Comparison of ENCODE assay signal across 26 mouse cellular contexts in genomic region chr14:115077340-115077739, GRCm38 (mm10). TPM values are rescaled to one million over a fixed set of nuclear protein-coding genes. Genes with fewer than 3 reads are reported as not detected.
DNase-seq lines count a peak whose midpoint lies in the region; ATAC-seq lines count a peak whose summit lies in the region.
"Had no signal": no experiment of that assay in that cellular context is flagged by ENCODE, and none has a peak within 500 bp of the region (broad histone marks: within the 10 kb centered on the region; RNA-seq: fewer than 3 reads in every experiment).

No protein-coding gene starts in this region.

- no peaks in the 10 kb centered on the region for H3K9me3 ChIP-seq in hindbrain, embryonic 13.5 days
- H3K9me3 ChIP-seq in hindbrain, embryonic 12.5 days (replicated peaks), result no peaks in the 10 kb centered on the region
- H3K9me3 ChIP-seq in neural tube, embryonic 11.5 days (ENCODE audit: control insufficient read depth, low read length), result no peaks in the 10 kb centered on the region
- no peaks in the 10 kb centered on the region for H3K9me3 ChIP-seq in neural tube, embryonic 15.5 days (replicated peaks)
- H3K9me3 ChIP-seq in liver, embryonic 12.5 days (replicated peaks), result no peaks in the 10 kb centered on the region
- H3K9me3 ChIP-seq: liver, embryonic 15.5 days had no signal

- H3K4me1 ChIP-seq in hindbrain, embryonic 13.5 days (replicated peaks), result peaks cover 5% of the 10 kb centered on the region; the same call in 1 of the 2 replicates
- no peaks in the 10 kb centered on the region for H3K4me1 ChIP-seq in hindbrain, embryonic 12.5 days
- H3K4me1 ChIP-seq in neural tube, embryonic 11.5 days (ENCODE audit: control insufficient read depth, insufficient read depth, low read length), result no peaks in the 10 kb centered on the region
- 0 out of 2 replicates have a peak, but pooled peaks cover 2% of the 10 kb centered on the region for H3K4me1 ChIP-seq in neural tube, embryonic 15.5 days
- H3K4me1 ChIP-seq in liver, embryonic 12.5 days, result no peaks in the 10 kb centered on the region
- H3K4me1 ChIP-seq: liver, embryonic 15.5 days had no signal

- no peak overlapping the region for H3K9ac ChIP-seq in hindbrain, embryonic 13.5 days
- H3K9ac ChIP-seq in hindbrain, embryonic 12.5 days, result no peak overlapping the region
- no peak overlapping the region for H3K9ac ChIP-seq in neural tube, embryonic 11.5 days (ENCODE audit: low read length)
- H3K9ac ChIP-seq in neural tube, embryonic 15.5 days (replicated peaks), result no peak overlapping the region
- no peak overlapping the region for H3K9ac ChIP-seq in liver, embryonic 12.5 days
- H3K9ac ChIP-seq: liver, embryonic 15.5 days; lung, embryonic 14.5 days had no signal

- no peak overlapping the region for H3K27ac ChIP-seq in hindbrain, embryonic 13.5 days
- no peak overlapping the region for H3K27ac ChIP-seq in hindbrain, embryonic 12.5 days
- H3K27ac ChIP-seq in neural tube, embryonic 11.5 days (ENCODE audit: low read depth, low read length), result no peak overlapping the region
- no peak overlapping the region for H3K27ac ChIP-seq in neural tube, embryonic 15.5 days (replicated peaks)
- H3K27ac ChIP-seq in liver, embryonic 12.5 days, result no peak overlapping the region
- H3K27ac ChIP-seq: liver, embryonic 15.5 days had no signal

- H3K36me3 ChIP-seq in hindbrain, embryonic 13.5 days, result no peaks in the 10 kb centered on the region
- H3K36me3 ChIP-seq in hindbrain, embryonic 12.5 days, result no peaks in the 10 kb centered on the region
- H3K36me3 ChIP-seq in neural tube, embryonic 11.5 days (ENCODE audit: control insufficient read depth, insufficient read depth, low read length), result no peaks in the 10 kb centered on the region
- no peaks in the 10 kb centered on the region for H3K36me3 ChIP-seq in neural tube, embryonic 15.5 days
- no peaks in the 10 kb centered on the region for H3K36me3 ChIP-seq in liver, embryonic 12.5 days
- H3K36me3 ChIP-seq: liver, embryonic 15.5 days had no signal

- no peaks in the 10 kb centered on the region for H3K27me3 ChIP-seq in hindbrain, embryonic 13.5 days
- H3K27me3 ChIP-seq in hindbrain, embryonic 12.5 days, result no peaks in the 10 kb centered on the region
- H3K27me3 ChIP-seq in neural tube, embryonic 11.5 days (ENCODE audit: control insufficient read depth, insufficient read depth, low read length), result no peaks in the 10 kb centered on the region
- no peaks in the 10 kb centered on the region; the same call in 1 of the 2 replicates for H3K27me3 ChIP-seq in neural tube, embryonic 15.5 days (replicated peaks)
- no peaks in the 10 kb centered on the region for H3K27me3 ChIP-seq in liver, embryonic 12.5 days (replicated peaks)
- H3K27me3 ChIP-seq: liver, embryonic 15.5 days had no signal

- ATAC-seq in hindbrain, embryonic 13.5 days (ENCODE audit: low FRiP score), result 0 out of 2 replicates have a peak, but pooled peaks have one; percentile 21
- ATAC-seq in hindbrain, embryonic 12.5 days (ENCODE audit: low FRiP score), result no peak; the same call in 1 of the 2 replicates
- ATAC-seq in neural tube, embryonic 11.5 days (ENCODE audit: insufficient read depth, low FRiP score, low TSS enrichment), result peak; percentile 78
- ATAC-seq in neural tube, embryonic 15.5 days (ENCODE audit: low FRiP score), result no peak
- no peak for ATAC-seq in liver, embryonic 12.5 days
- ATAC-seq: forebrain, embryonic 14.5 days had no signal

- H3K4me3 ChIP-seq in hindbrain, embryonic 13.5 days, result no peak overlapping the region
- no peak overlapping the region for H3K4me3 ChIP-seq in hindbrain, embryonic 12.5 days
- H3K4me3 ChIP-seq in neural tube, embryonic 11.5 days (ENCODE audit: low read depth, low read length), result no peak overlapping the region
- H3K4me3 ChIP-seq in neural tube, embryonic 15.5 days (replicated peaks), result no peak overlapping the region
- no peak overlapping the region for H3K4me3 ChIP-seq in liver, embryonic 12.5 days
- H3K4me3 ChIP-seq: liver, embryonic 15.5 days had no signal

- H3K4me2 ChIP-seq in hindbrain, embryonic 13.5 days, result no peak overlapping the region
- H3K4me2 ChIP-seq in hindbrain, embryonic 12.5 days (replicated peaks), result no peak overlapping the region
- no peak overlapping the region for H3K4me2 ChIP-seq in neural tube, embryonic 11.5 days (ENCODE audit: low read depth)
- no peak overlapping the region for H3K4me2 ChIP-seq in neural tube, embryonic 15.5 days
- H3K4me2 ChIP-seq in liver, embryonic 12.5 days, result no peak overlapping the region
- H3K4me2 ChIP-seq: heart, embryonic 11.5 days; liver, embryonic 15.5 days; lung, embryonic 14.5 days had no signal

- DNase-seq in embryo, embryonic 10 days (ENCODE audit: low spot score), result peak; percentile 63
- no peak for DNase-seq in embryo, embryonic 9.5 days (ENCODE audit: extremely low spot score)
- DNase-seq in neural tube, embryonic 11.5 days (ENCODE audit: low spot score), result no peak
- DNase-seq in retina, postnatal 1 day, result peak; percentile 27
- DNase-seq: adrenal gland, postnatal 14 days; cerebellum, adult 11 months; cerebellum, adult 9-10 months; gastrocnemius, postnatal 25 days; heart, adult 18-20 months; heart, postnatal 4 days; kidney, adult 11 months; kidney, postnatal 14 days; layer of hippocampus, adult 9-11 months; liver; lung, embryonic 14.5 days; lung, postnatal 14 days; right cerebral cortex, postnatal 14 days; thymus, postnatal 4 days had no signal

- 27% methylated on average over 9 of the region's 9 CpGs for WGBS in hindbrain, embryonic 13.5 days
- 40% methylated on average over 9 of the region's 9 CpGs for WGBS in hindbrain, embryonic 12.5 days
- WGBS in neural tube, embryonic 11.5 days, result 37% methylated on average over 9 of the region's 9 CpGs
- WGBS in neural tube, embryonic 15.5 days, result 28% methylated on average over 9 of the region's 9 CpGs
- 41% methylated on average over 9 of the region's 9 CpGs for WGBS in liver, embryonic 12.5 days (ENCODE audit: insufficient replicate concordance)

RNA-seq across cellular contexts. Expression of gene Gpc5, which starts 14.7 kb away (rescaled TPM):
- polyA plus RNA-seq in hindbrain, embryonic 13.5 days (2015; fragmentation: Nextera tagmentation; extraction: Ambion mirVana), result 3.9 and 4.8 TPM in 2 replicates
- 1.0 and 2.0 TPM in 2 replicates for polyA plus RNA-seq in hindbrain, embryonic 12.5 days (2016; fragmentation: Nextera tagmentation; extraction: Ambion mirVana)
- polyA plus RNA-seq in neural tube, embryonic 11.5 days (2014; fragmentation: Nextera tagmentation; extraction: Ambion mirVana), result 0.20 and 0.34 TPM in 2 replicates
- polyA plus RNA-seq in neural tube, embryonic 15.5 days (2015; fragmentation: Nextera tagmentation; extraction: Ambion mirVana), result 17.4 and 21.3 TPM in 2 replicates
- polyA plus RNA-seq in liver, embryonic 12.5 days (2016; fragmentation: Nextera tagmentation; extraction: Ambion mirVana), result not detected in 2 replicates
- polyA plus RNA-seq: liver, embryonic 15.5 days; small intestine, adult 2 months had no signal

Comparison
In these comparisons a context has a peak if more than half of its experiments do, and no peak if none do; other contexts are left out.
1. DNase-seq: peak in embryo, embryonic 10 days (single experiment) and retina, postnatal 1 day (single experiment); none in embryo, embryonic 9.5 days (single experiment) and neural tube, embryonic 11.5 days (single experiment).
2. ATAC-seq: peak in hindbrain, embryonic 13.5 days (single experiment) and neural tube, embryonic 11.5 days (single experiment); none in hindbrain, embryonic 12.5 days (single experiment), neural tube, embryonic 15.5 days (single experiment) and liver, embryonic 12.5 days (single experiment).